Mouse (Mus musculus): ENCODE measurements at regions not wholly inside any gene's neighbourhood (a gene's known extent, or its start where the extent isn't known, plus 50 kb on each side); places are given as distances from the start of the nearest gene placed in this dataset.
A peak's percentile ranks its signal among the peaks of the same experiment; 100 is the strongest.
"Not testable (repeated sequence)": the region's sequence is repeated elsewhere in the genome, so short reads cannot be mapped to it uniquely, and the experiment has no call there.

- H3K27me3 ChIP-seq (replicated peaks); H3K9me3 ChIP-seq (replicated peaks); H3K36me3 ChIP-seq; H3K9ac ChIP-seq; H3K4me2 ChIP-seq; H3K4me1 ChIP-seq (replicated peaks); H3K4me3 ChIP-seq; ATAC-seq (ENCODE audit: insufficient number of reproducible peaks, low FRiP score); H3K27ac ChIP-seq (ENCODE audit: poor library complexity, severe bottlenecking): not testable (repeated sequence)
- WGBS: 75% methylated on average over 3 of the region's 3 CpGs
Observed at GRCm38 (mm10) chrX:19341231-19342007, 139.7 kb downstream of the Tex13c3 start.

- H3K4me1 ChIP-seq (replicated peaks): 0 out of 2 replicates have a peak, but pooled peaks cover 4% of the 10 kb centered on the region
- no peak overlapping the region for H3K9ac ChIP-seq
- H3K4me3 ChIP-seq: no peak overlapping the region
- no peak overlapping the region for H3K27ac ChIP-seq (ENCODE audit: poor library complexity, severe bottlenecking)
- no peaks in the 10 kb centered on the region for H3K27me3 ChIP-seq (replicated peaks)
- 73% methylated on average over 2 of the region's 2 CpGs for WGBS
- H3K9me3 ChIP-seq (replicated peaks): no peaks in the 10 kb centered on the region
- H3K4me2 ChIP-seq: no peak overlapping the region
- no peak for ATAC-seq (ENCODE audit: insufficient number of reproducible peaks, low FRiP score)
- no peaks in the 10 kb centered on the region for H3K36me3 ChIP-seq
Observed at GRCm38 (mm10) chrX:19313286-19313685, 167.8 kb downstream of the Tex13c3 start.

DNA sequence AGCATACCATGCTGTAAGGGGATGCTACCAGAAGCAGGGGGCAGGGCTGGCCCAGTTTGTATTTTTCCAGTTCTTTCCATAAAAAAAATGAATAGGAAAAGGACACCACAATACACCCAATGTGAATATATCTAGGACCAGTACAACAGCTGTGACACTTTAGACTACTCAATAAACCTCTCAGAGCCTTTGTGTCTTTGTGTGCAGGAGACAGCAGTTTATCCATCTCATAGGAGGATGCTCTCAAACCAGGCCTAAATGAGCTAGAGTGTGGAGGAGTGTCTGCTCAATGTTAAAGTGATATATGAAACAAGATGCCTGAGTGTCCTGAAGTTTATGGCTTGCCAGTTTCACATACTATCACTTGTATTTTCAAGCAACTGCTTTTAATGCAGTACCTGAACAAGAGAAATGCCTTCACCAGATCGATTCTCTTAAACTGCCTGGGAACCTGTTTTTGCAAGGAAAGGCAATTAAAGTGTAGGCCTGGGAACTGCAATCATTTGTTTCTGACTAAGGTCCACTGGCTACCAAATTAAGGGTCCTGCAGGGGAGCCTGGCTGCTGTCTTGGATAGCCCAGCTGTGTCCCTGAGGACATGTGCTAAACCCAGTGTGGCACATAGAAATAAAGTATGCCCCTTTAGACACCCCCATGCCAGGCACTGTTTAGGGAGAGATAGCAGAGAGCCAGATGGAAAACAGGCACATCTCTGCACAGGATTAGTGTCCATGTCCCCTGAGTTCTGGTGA lies 169.1 kb downstream of the Tex13c3 start:
- Histone ChIP-seq H3K9me3 (replicated peaks) (no peaks in the 10 kb centered on the region), H3K4me1 (replicated peaks) (0 out of 2 replicates have a peak, but pooled peaks cover 4% of the 10 kb centered on the region), H3K4me3 (no peak overlapping the region), H3K4me2 (no peak overlapping the region), H3K27me3 (replicated peaks) (no peaks in the 10 kb centered on the region), H3K27ac (ENCODE audit: poor library complexity, severe bottlenecking) (no peak overlapping the region), H3K9ac (no peak overlapping the region), H3K36me3 (no peaks in the 10 kb centered on the region)
- ATAC-seq (ENCODE audit: insufficient number of reproducible peaks, low FRiP score): no peak
- 68% methylated on average over 1 of the region's 1 CpGs for whole genome bisulfite sequencing

- Histone ChIP-seq H3K27ac (ENCODE audit: poor library complexity, severe bottlenecking) (no peak overlapping the region), H3K4me1 (replicated peaks) (0 out of 2 replicates have a peak, but pooled peaks cover 4% of the 10 kb centered on the region), H3K36me3 (no peaks in the 10 kb centered on the region), H3K27me3 (replicated peaks) (no peaks in the 10 kb centered on the region), H3K4me3 (no peak overlapping the region), H3K4me2 (no peak overlapping the region), H3K9ac (no peak overlapping the region), H3K9me3 (replicated peaks) (no peaks in the 10 kb centered on the region)
- ATAC-seq (ENCODE audit: insufficient number of reproducible peaks, low FRiP score): no peak
- 35% methylated on average over 1 of the region's 1 CpGs for WGBS
Observed at GRCm38 (mm10) chrX:19311377-19311776, 169.7 kb downstream of the Tex13c3 start.

DNA sequence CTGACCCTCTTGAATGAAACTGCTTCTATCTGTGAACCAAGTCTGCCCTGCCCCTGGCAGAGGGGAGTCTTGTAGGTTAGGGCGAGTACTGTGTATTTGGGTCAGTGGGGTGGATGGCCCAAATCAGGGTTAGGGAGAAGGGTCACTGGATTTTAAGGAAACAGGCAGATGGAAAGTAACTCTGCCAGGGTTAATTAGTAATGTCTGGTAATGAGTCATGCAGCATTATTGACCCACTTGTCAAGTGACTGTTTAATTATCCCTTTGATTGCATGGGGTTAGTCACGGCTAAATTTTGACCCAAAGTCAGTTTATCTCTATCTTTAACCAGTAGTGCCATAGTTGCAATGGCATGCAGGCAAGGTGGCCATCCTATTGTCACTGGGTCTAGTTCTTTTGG lies 192.9 kb downstream of the Tex13c3 start:
- Histone ChIP-seq H3K36me3 (no peaks in the 10 kb centered on the region), H3K4me2 (no peak overlapping the region), H3K4me3 (no peak overlapping the region), H3K4me1 (replicated peaks) (no peaks in the 10 kb centered on the region), H3K9ac (no peak overlapping the region), H3K9me3 (replicated peaks) (0 out of 2 replicates have a peak, but pooled peaks cover 7% of the 10 kb centered on the region), H3K27ac (ENCODE audit: poor library complexity, severe bottlenecking) (no peak overlapping the region), H3K27me3 (replicated peaks) (no peaks in the 10 kb centered on the region)
- ATAC-seq (ENCODE audit: insufficient number of reproducible peaks, low FRiP score): no peak
- WGBS: 87% methylated on average over 2 of the region's 2 CpGs

DNA sequence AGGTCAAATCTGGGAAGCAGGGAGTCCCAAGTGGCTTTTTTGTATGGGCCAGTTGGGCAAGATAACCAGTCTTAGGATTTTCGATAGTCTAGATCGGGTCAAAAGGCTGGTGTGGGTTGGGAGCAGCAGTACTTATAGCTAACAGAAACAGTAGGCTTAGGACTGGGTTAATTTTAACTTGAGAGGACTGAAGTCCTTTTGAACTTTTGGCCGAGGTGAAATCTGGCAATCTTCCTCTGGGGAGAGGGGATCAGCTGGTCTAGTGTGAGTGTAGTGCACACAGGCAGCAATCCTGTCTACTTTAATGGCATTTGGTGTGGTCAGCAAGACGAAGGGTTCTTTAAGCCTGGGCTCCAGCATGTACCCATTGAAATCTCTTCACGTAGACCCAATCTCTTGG lies 194.7 kb downstream of the Tex13c3 start:
- H3K4me1 ChIP-seq (replicated peaks): no peaks in the 10 kb centered on the region
- H3K9ac ChIP-seq: no peak overlapping the region
- H3K27ac ChIP-seq (ENCODE audit: poor library complexity, severe bottlenecking): no peak overlapping the region
- no peak overlapping the region for H3K4me3 ChIP-seq
- no peak for ATAC-seq (ENCODE audit: insufficient number of reproducible peaks, low FRiP score)
- WGBS: 66% methylated on average over 5 of the region's 5 CpGs
- no peaks in the 10 kb centered on the region for H3K36me3 ChIP-seq
- H3K27me3 ChIP-seq (replicated peaks): no peaks in the 10 kb centered on the region
- H3K4me2 ChIP-seq: no peak overlapping the region
- 0 out of 2 replicates have a peak, but pooled peaks cover 7% of the 10 kb centered on the region for H3K9me3 ChIP-seq (replicated peaks)

DNA sequence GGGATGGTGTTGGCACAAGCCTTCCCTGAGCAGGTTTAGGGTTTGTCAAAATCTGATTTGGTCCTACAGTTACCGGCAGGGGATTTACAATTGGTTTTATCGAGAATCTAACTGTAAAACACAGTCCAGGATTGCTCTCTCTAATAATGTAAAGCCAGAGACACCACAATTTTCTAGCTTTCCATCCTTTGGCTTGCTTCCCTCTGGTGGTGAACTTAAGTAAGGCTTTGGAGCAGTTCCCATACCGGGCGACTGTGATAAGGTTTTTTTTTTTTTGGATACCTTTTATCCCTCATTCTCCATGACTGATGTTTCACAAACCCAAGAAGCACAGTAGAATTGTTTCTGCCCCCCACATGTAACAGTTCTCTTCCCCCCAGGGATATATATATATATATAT lies 195.3 kb downstream of the Tex13c3 start:
- Histone ChIP-seq H3K27ac (ENCODE audit: poor library complexity, severe bottlenecking) (no peak overlapping the region), H3K9ac (no peak overlapping the region), H3K36me3 (no peaks in the 10 kb centered on the region), H3K4me2 (no peak overlapping the region), H3K4me1 (replicated peaks) (no peaks in the 10 kb centered on the region), H3K27me3 (replicated peaks) (no peaks in the 10 kb centered on the region), H3K9me3 (replicated peaks) (0 out of 2 replicates have a peak, but pooled peaks cover 7% of the 10 kb centered on the region), H3K4me3 (no peak overlapping the region)
- WGBS: 59% methylated on average over 4 of the region's 4 CpGs
- no peak for ATAC-seq (ENCODE audit: insufficient number of reproducible peaks, low FRiP score)

DNA sequence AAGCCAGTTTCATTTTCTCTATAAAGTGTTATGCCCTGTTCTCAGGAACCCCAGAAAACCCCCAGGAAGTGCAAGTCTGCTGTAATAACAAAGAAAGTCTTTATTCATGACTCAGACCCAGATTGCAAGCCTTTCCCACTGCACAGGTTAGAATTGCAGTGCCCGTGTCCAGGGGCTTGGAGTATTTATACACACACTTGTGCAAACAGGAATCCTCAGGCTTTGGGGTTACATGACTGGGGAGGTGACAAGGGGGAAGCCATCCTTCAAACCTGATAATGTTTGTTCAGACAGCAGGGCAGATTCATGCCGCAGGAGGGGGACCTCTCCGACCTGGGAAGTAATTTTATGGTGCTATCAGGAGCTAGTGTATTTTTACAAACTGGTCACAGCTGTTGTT lies 198.0 kb downstream of the Tex13c3 start:
- Histone ChIP-seq H3K9ac (no peak overlapping the region), H3K4me3 (no peak overlapping the region), H3K4me2 (no peak overlapping the region), H3K27me3 (replicated peaks) (no peaks in the 10 kb centered on the region), H3K36me3 (no peaks in the 10 kb centered on the region), H3K27ac (ENCODE audit: poor library complexity, severe bottlenecking) (no peak overlapping the region), H3K4me1 (replicated peaks) (no peaks in the 10 kb centered on the region), H3K9me3 (replicated peaks) (no peaks in the 10 kb centered on the region)
- 53% methylated on average over 3 of the region's 3 CpGs for WGBS
- ATAC-seq (ENCODE audit: insufficient number of reproducible peaks, low FRiP score): no peak

DNA sequence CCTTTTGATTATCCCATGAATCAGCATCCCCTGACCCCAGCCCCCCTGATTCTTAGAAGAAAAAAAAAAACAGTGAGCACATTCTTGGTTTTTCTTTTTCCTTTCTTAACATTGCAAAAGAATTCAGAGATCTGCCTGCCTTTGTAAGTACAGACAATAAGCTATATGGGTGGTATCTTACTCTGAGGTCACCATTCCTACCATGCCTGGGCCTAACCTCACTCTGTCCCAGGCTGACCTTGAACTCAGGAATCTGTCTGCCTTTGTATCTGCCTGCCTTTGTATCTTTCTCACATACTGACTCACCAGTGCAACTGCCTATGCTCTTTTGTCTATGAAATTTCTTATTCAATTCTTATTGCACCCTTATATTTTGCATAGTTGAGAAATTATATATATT lies 216.9 kb downstream of the Tex13c3 start:
- no peak for ATAC-seq (ENCODE audit: insufficient number of reproducible peaks, low FRiP score)

DNA sequence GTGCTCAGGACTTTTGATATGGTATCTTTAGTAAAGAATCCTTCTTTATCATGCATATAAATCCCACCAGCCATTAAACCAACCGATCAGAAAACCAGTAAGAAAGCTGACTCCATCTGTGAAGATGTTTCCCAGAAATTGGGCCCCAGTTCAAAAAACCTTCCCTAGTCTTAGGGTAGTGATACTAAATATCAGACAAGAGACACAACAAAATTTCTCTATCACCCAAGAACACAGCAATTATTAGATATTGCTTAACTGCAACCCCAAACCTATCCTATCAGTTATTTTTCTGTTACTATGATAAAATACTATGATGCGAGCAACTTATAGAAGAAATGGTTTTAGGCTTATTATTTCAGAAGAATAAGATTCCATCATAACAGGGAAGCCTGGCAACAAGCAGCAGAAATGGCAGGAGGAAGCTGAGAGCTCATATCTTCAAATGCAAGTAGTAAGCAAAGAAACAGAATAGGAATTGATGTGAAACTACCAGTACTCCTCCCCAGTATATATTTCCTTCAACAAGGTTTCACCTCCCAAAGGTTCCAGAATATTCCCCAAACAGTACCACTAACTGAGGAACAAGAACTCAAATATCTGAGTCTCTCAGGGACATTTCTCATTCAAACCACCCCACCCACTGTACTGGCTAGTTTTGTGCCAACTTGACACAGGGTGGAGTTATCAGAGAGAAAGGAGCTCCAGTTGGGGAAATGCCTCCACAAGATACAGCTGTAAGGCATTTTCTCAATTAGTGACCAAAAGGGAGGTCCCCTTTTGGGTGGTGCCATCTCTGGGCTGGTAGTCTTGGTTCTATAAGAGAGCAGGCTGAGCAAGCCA lies 234.1 kb downstream of the Tex13c3 start:
- Histone ChIP-seq H3K4me3 (no peak overlapping the region), H3K4me1 (replicated peaks) (no peaks in the 10 kb centered on the region), H3K36me3 (no peaks in the 10 kb centered on the region), H3K9ac (no peak overlapping the region), H3K4me2 (no peak overlapping the region), H3K9me3 (replicated peaks) (no peaks in the 10 kb centered on the region), H3K27me3 (replicated peaks) (no peaks in the 10 kb centered on the region), H3K27ac (ENCODE audit: poor library complexity, severe bottlenecking) (no peak overlapping the region)
- 83% methylated on average over 2 of the region's 2 CpGs for WGBS
- ATAC-seq (ENCODE audit: insufficient number of reproducible peaks, low FRiP score): no peak

More for the DNA sequence above, 216.9 kb downstream of the Tex13c3 start:
- Histone ChIP-seq H3K27me3 (replicated peaks) (no peaks in the 10 kb centered on the region), H3K4me1 (replicated peaks) (no peaks in the 10 kb centered on the region), H3K4me2 (no peak overlapping the region), H3K9ac (no peak overlapping the region), H3K9me3 (replicated peaks) (no peaks in the 10 kb centered on the region), H3K4me3 (no peak overlapping the region), H3K36me3 (no peaks in the 10 kb centered on the region), H3K27ac (ENCODE audit: poor library complexity, severe bottlenecking) (no peak overlapping the region)

- H3K27me3 ChIP-seq (replicated peaks): no peaks in the 10 kb centered on the region
- peak overlapping the region; percentile 93 for H3K4me2 ChIP-seq
- peak; percentile 51; the same call in 1 of the 2 replicates for ATAC-seq (ENCODE audit: insufficient number of reproducible peaks, low FRiP score)
- no peaks in the 10 kb centered on the region for H3K4me1 ChIP-seq (replicated peaks)
- WGBS: 7% methylated on average over 22 of the region's 26 CpGs
- peak overlapping the region; percentile 45; the same call in 1 of the 2 replicates for H3K9ac ChIP-seq
- H3K4me3 ChIP-seq: peak overlapping the region; percentile 51
- no peak overlapping the region for H3K27ac ChIP-seq (ENCODE audit: poor library complexity, severe bottlenecking)
- H3K9me3 ChIP-seq (replicated peaks): no peaks in the 10 kb centered on the region
- no peaks in the 10 kb centered on the region for H3K36me3 ChIP-seq
Observed at GRCm38 (mm10) chrX:19237738-19238261, 243.3 kb downstream of the Tex13c3 start.

Measured in heart, embryonic 12.5 days (tissue).